Mouse (Mus musculus): ENCODE measurements at regions not wholly inside any gene's neighbourhood (a gene's known extent, or its start where the extent isn't known, plus 50 kb on each side); places are given as distances from the start of the nearest gene placed in this dataset.

- ATAC-seq (replicated peaks; ENCODE audit: poor library complexity, severe bottlenecking): peak; percentile 100
Observed at GRCm38 (mm10) chr17:82016391-82016790, 278.2 kb upstream of the Slc8a1 start.

DNA sequence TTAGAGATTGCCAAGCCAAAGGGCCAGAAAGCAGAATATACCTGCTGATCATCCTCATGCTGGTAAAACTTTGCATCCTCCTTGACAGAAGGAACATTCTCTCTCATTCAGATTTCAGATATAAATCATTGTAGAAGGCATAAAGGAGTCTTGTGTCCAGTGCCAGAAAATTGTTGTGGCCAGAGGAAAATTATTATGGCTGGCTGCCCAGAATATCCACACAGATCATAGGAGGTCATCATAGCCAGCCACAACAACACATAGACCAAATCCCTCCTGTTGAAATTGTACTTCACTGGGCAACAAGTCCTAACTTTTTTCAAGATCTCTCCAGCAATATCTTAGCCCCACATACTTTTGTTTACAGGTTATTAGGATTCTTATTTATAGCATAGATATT is 256.3 kb upstream of the Slc8a1 start:
- ATAC-seq (replicated peaks; ENCODE audit: poor library complexity, severe bottlenecking): no peak
